Mouse (Mus musculus) B cell, adult 62 days (primary cell): ENCODE measurements around the gene Vmn1r223. TPM values are rescaled to one million over a fixed set of nuclear protein-coding genes. Genes with fewer than 3 reads are reported as not detected.

ENCODE experiments used
- total RNA-seq: library from RNA; stranded (reverse); gene quantifications from 4 replicates; pipeline ENCODE4 v1.2.4, GENCODE M21; 2023

Gene Vmn1r223
- not detected in 4 replicates for total RNA-seq

GRCm38 (mm10) chr13:23246834-23247233 lies at the start of gene Vmn1r223:
Vmn1r223 (plus strand) TSS chr13:23247134.

GRCm38 (mm10) chr13:23213827-23214226 lies 33.1 kb upstream of the Vmn1r223 start, which contains the start of gene Vmn1r221:
Vmn1r221 (plus strand) TSS chr13:23214127.

GRCm38 (mm10) chr13:23235847-23236246 lies 11.1 kb upstream of the Vmn1r223 start, which contains the start of gene Vmn1r222:
Vmn1r222 (minus strand) TSS chr13:23235947.

Other genes starting within 250 kb of the Vmn1r223 start
- not detected in 4 replicates for gene Vmn1r213, start 239.5 kb upstream of the Vmn1r223 start, total RNA-seq
- not detected in 4 replicates for gene Vmn1r214, start 216.7 kb upstream of the Vmn1r223 start, total RNA-seq
- gene Vmn1r215, start 179.1 kb upstream of the Vmn1r223 start, total RNA-seq = not detected in 4 replicates
- gene Vmn1r217, start 128.9 kb upstream of the Vmn1r223 start, total RNA-seq = not detected in 4 replicates
- gene Vmn1r218, start 114.0 kb upstream of the Vmn1r223 start, total RNA-seq = 0.06 TPM in 1 of 4 replicates, not detected in the others
- gene Vmn1r219, start 87.8 kb upstream of the Vmn1r223 start, total RNA-seq = not detected in 4 replicates
- not detected in 4 replicates for gene Vmn1r220, start 59.2 kb upstream of the Vmn1r223 start, total RNA-seq
- gene Vmn1r221, start 33.0 kb upstream of the Vmn1r223 start, total RNA-seq = not detected in 4 replicates
- gene Vmn1r222, start 11.2 kb upstream of the Vmn1r223 start, total RNA-seq = not detected in 4 replicates
- 15.1 to 19.7 TPM (median 15.9 TPM) in 4 replicates for gene Zfp322a, start 122.1 kb downstream of the Vmn1r223 start, total RNA-seq
- 18.2 to 20.1 TPM (median 19.1 TPM) in 4 replicates for gene Abt1, start 176.7 kb downstream of the Vmn1r223 start, total RNA-seq
- not detected in 4 replicates for gene Btn1a1, start 218.8 kb downstream of the Vmn1r223 start, total RNA-seq
- gene Btn2a2, start 241.7 kb downstream of the Vmn1r223 start, total RNA-seq = 0.63 to 1.2 TPM (median 0.94 TPM) in 4 replicates